Mouse (Mus musculus) E14TG2a.4 (cell line): Measurements from ENCODE around the gene Akap8l.
A peak's percentile ranks its signal among the peaks of the same experiment; 100 is the strongest.

ENCODE experiments used
- H3K27me3 ChIP-seq: 2 replicates; pipeline ENCODE4 v1.6.1; 2014; ENCODE audit warnings: low read length, control low read depth; ENCODE audit not compliant: insufficient read depth
- H3K36me3 ChIP-seq: 2 replicates; pipeline ENCODE4 v1.6.1; 2014; ENCODE audit warnings: low read length, control low read depth; ENCODE audit not compliant: insufficient read depth
- H3K4me1 ChIP-seq: replicated peaks from 2 replicates; pipeline ENCODE4 v1.6.1; 2014; ENCODE audit warnings: low read depth, low read length, control low read depth
- H3K4me3 ChIP-seq: replicated peaks from 2 replicates; pipeline ENCODE4 v1.5.1; 2014; ENCODE audit warnings: mild to moderate bottlenecking, low read length
- H3K9me3 ChIP-seq: 2 replicates; pipeline ENCODE4 v1.6.1; 2014; ENCODE audit warnings: low read length, control low read depth
- CTCF ChIP-seq: conservative IDR thresholded peaks from 2 replicates; pipeline ENCODE4 v1.5.1; 2014; ENCODE audit warnings: low read length
- NANOG ChIP-seq: IDR thresholded peaks from 2 replicates; pipeline ENCODE4 v1.6.1; 2014; ENCODE audit warnings: borderline replicate concordance, low read length, mixed read lengths
- POU5F1 ChIP-seq: IDR thresholded peaks from 2 replicates; pipeline ENCODE4 v1.6.1; 2014; ENCODE audit warnings: low read length, borderline replicate concordance

Gene Akap8l

GRCm38 (mm10) chr17:32363821-32364301 lies 13.5 kb upstream of the Akap8l start:
- H3K4me3 ChIP-seq: peak overlapping the region; percentile 97
- H3K27me3 ChIP-seq: no peaks in the 10 kb centered on the region
- H3K4me1 ChIP-seq: peaks cover 70% of the 10 kb centered on the region
- H3K36me3 ChIP-seq: peaks cover 42% of the 10 kb centered on the region
- TF ChIP-seq NANOG: no peak
- TF ChIP-seq POU5F1: no peak
- TF ChIP-seq CTCF: no peak
- H3K9me3 ChIP-seq: no peaks in the 10 kb centered on the region

- peaks cover 54% of the 10 kb centered on the region for H3K36me3 ChIP-seq
- no peaks in the 10 kb centered on the region for H3K27me3 ChIP-seq
- H3K9me3 ChIP-seq: no peaks in the 10 kb centered on the region
- TF ChIP-seq POU5F1 (no peak), CTCF (no peak), NANOG (no peak)
- peaks cover 76% of the 10 kb centered on the region for H3K4me1 ChIP-seq
- peak overlapping the region; percentile 97 for H3K4me3 ChIP-seq
These were observed 12.3 kb upstream of the Akap8l start for GRCm38 (mm10) chr17:32362686-32363085.

DNA sequence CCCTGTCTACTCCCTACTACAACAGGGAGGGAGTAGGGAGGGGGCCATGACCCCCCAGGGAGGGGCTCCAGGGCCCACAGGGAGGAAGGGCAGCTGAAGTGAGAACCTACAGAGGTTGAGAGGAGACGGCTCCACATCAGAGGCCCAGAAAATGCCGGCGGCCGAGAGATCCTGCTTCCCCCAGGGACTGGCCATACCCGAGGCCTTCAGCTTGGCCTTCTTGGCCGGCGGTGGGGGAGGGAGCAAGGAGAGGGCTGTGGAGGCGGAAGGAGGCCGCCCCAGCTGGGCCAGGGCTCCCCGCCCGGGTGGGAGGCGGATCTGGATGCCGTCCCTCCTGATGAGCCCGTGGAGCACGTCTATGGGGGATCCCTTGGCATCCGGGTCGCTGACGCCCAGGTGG lies 9.5 kb upstream of the Akap8l start:
- H3K4me1 ChIP-seq: peaks cover 86% of the 10 kb centered on the region
- no peaks in the 10 kb centered on the region for H3K27me3 ChIP-seq
- TF ChIP-seq POU5F1: no peak
- no peak for TF ChIP-seq CTCF
- no peak for TF ChIP-seq NANOG
- no peaks in the 10 kb centered on the region for H3K9me3 ChIP-seq
- peak overlapping the region; percentile 46 for H3K4me3 ChIP-seq
- peaks cover 81% of the 10 kb centered on the region for H3K36me3 ChIP-seq

DNA sequence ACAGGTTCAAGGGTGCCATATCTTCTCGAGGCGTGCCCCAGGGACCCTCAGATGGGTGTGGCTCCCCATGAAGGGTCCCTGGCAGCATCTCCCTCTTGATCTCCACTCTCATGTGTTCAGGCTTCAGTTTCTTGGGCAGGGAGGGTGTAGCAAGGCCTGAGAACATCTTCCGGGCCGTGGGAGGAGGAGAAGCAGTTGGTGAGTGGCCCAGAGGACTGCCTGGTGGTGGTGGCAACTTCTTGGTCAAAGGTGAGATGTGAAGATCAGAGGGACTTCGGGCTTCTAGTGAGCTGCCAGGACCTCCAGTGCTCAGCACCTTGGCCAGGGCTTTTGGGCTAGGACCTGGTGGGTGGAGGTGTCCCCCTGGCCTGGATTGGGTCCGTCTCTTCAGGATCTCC lies 8.5 kb upstream of the Akap8l start:
- Histone ChIP-seq H3K9me3 (no peaks in the 10 kb centered on the region), H3K4me3 (no peak overlapping the region), H3K4me1 (peaks cover 91% of the 10 kb centered on the region), H3K36me3 (peaks cover 91% of the 10 kb centered on the region), H3K27me3 (no peaks in the 10 kb centered on the region)
- TF ChIP-seq NANOG: no peak
- TF ChIP-seq POU5F1: no peak
- no peak; the same call in 1 of the 2 replicates for TF ChIP-seq CTCF

- Histone ChIP-seq H3K27me3 (no peaks in the 10 kb centered on the region), H3K4me3 (no peak overlapping the region), H3K9me3 (no peaks in the 10 kb centered on the region), H3K36me3 (peaks cover 97% of the 10 kb centered on the region), H3K4me1 (peaks cover 93% of the 10 kb centered on the region)
- TF ChIP-seq CTCF (no peak), NANOG (no peak), POU5F1 (no peak)
These were observed 8.0 kb upstream of the Akap8l start for GRCm38 (mm10) chr17:32358192-32358942.

DNA sequence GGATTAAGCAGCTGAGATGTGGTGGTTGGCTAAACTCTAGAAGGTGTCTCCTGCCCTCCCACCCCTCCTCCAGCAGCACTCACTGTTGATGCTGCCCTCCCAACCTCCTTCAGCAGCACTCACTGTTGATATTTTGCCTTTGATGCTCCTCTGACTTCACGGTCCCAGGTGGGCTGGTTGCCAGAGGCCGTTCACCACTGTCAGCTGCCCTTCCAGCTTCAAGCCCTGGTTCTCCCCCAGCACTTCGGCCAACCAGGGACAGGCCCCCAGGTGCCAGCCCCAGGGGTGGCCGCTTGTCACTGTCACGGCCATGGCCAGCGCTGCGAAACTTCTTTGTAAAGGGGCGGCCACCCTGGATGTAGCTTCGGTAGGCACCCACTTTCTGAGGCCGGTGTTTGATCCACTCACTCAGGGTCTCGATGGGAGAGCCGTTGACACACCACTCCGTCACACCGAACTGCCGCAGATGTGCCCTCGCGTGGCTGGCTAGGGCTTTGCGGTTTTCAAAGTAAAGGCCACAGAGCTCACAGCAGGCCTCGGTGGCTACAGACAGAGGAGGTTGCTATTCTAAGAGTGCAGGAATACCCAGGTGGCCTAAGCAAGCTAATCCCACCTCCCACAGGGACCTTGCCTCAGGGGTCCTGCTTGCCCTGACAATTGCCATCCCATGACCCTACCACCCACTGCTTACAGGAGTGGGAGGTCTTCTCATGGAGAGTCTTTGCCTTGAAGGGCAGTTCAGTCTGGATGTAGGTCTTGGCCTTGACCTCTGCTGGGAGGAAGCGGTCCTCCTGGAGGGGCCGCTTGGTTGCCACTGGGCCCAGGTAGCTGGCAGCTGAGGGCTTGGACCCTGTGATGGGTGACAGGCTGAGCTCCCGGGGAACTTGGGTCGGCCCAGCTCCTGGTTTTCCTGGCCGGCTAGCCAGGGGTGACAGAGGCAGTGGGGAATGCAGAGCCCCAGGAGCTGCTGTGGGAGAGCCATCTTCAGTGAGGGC lies 6.7 kb upstream of the Akap8l start:
- Histone ChIP-seq H3K36me3 (peaks cover 89% of the 10 kb centered on the region), H3K9me3 (no peaks in the 10 kb centered on the region), H3K4me1 (peaks cover 96% of the 10 kb centered on the region), H3K27me3 (no peaks in the 10 kb centered on the region), H3K4me3 (peak overlapping the region; percentile 41)
- TF ChIP-seq POU5F1: no peak
- TF ChIP-seq NANOG: no peak
- no peak for TF ChIP-seq CTCF

- Histone ChIP-seq H3K4me3 (no peak overlapping the region), H3K9me3 (no peaks in the 10 kb centered on the region), H3K36me3 (peaks cover 81% of the 10 kb centered on the region)
These were observed 5.9 kb upstream of the Akap8l start for GRCm38 (mm10) chr17:32356281-32356680.

DNA sequence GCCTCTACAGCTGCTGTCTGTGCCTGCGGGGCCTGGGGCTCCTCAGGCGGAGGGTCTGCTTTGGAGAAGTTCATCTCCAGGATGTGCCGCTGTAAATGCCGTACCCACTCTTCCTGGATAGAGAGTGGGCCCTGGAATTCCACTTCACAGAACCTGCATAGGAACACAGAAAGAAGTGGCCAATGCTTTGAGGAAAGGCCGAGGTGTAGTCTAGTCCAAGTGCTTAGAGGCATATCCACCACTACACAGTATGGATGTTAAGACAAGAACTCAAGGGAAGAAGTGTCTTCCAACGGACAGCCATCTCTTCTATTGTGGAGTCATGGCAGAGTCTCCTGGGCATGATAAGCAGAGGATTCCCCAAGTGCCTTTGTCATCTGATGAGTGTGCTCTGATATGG lies 4.6 kb upstream of the Akap8l start:
- no peak overlapping the region for H3K4me3 ChIP-seq
- no peaks in the 10 kb centered on the region for H3K9me3 ChIP-seq
- no peaks in the 10 kb centered on the region for H3K27me3 ChIP-seq
- TF ChIP-seq CTCF (no peak), POU5F1 (no peak), NANOG (no peak)
- peaks cover 69% of the 10 kb centered on the region for H3K36me3 ChIP-seq
- peaks cover 88% of the 10 kb centered on the region for H3K4me1 ChIP-seq

More at GRCm38 (mm10) chr17:32356281-32356680, 5.9 kb upstream of the Akap8l start:
- Histone ChIP-seq H3K4me1 (peaks cover 96% of the 10 kb centered on the region), H3K27me3 (no peaks in the 10 kb centered on the region)
- TF ChIP-seq POU5F1 (no peak), NANOG (no peak), CTCF (no peak)
